Mouse (Mus musculus) embryonic facial prominence, embryonic 13.5 days (tissue): ENCODE measurements around the gene Tm4sf20. TPM values are rescaled to one million over a fixed set of nuclear protein-coding genes. Genes with fewer than 3 reads are reported as not detected.

Source experiments
- ATAC-seq: fragments of 200-750 bp; cut with Nextera tagmentation; 2 replicates; pipeline ENCODE4 v1.8.0; 2017; ENCODE audit warnings: low read depth; ENCODE audit not compliant: insufficient number of reproducible peaks, insufficient read depth, low FRiP score, low TSS enrichment
- H3K27ac ChIP-seq: fragments of 300-500 bp; sonication (generic); 2 replicates; pipeline ENCODE4 v1.5.1; 2015; ENCODE audit warnings: moderate library complexity, mild to moderate bottlenecking, inconsistent platforms
- H3K27me3 ChIP-seq: fragments of 300-500 bp; sonication (generic); 2 replicates; pipeline ENCODE4 v1.6.1; 2015; ENCODE audit warnings: mild to moderate bottlenecking, inconsistent platforms
- H3K36me3 ChIP-seq: fragments of 300-500 bp; sonication (generic); 2 replicates; pipeline ENCODE4 v1.6.1; 2015; ENCODE audit warnings: mild to moderate bottlenecking, inconsistent platforms
- H3K4me1 ChIP-seq: fragments of 300-500 bp; sonication (generic); 2 replicates; pipeline ENCODE4 v1.6.1; 2015; ENCODE audit warnings: inconsistent platforms
- H3K4me2 ChIP-seq: fragments of 300-500 bp; sonication (generic); 2 replicates; pipeline ENCODE4 v1.6.1; 2015; ENCODE audit warnings: moderate library complexity, mild to moderate bottlenecking, inconsistent platforms
- H3K4me3 ChIP-seq: fragments of 300-500 bp; sonication (generic); 2 replicates; pipeline ENCODE4 v1.5.1; 2015; ENCODE audit warnings: mild to moderate bottlenecking, inconsistent platforms
- H3K9ac ChIP-seq: fragments of 300-500 bp; sonication (generic); 2 replicates; pipeline ENCODE4 v1.6.1; 2015; ENCODE audit warnings: mild to moderate bottlenecking, inconsistent platforms
- H3K9me3 ChIP-seq: fragments of 300-500 bp; sonication (generic); 2 replicates; pipeline ENCODE4 v1.6.1; 2016; ENCODE audit warnings: inconsistent platforms
- WGBS: fragments of 180-500 bp; shearing (Covaris S2); methylation state at CpG from one replicate; pipeline ENCODE4 v1.1.7; 2015; ENCODE audit warnings: mixed read lengths; 5-methylcytosine and 5-hydroxymethylcytosine counted together
- polyA plus RNA-seq: library from polyadenylated mRNA; unstranded; fragments of >200 nt; fragmentation: Nextera tagmentation; extraction: Ambion mirVana; gene quantifications from 2 replicates; pipeline ENCODE4 v1.2.1, GENCODE M21; 2015

Gene Tm4sf20
- 0.14 and 0.78 TPM in 2 replicates for polyA plus RNA-seq

DNA sequence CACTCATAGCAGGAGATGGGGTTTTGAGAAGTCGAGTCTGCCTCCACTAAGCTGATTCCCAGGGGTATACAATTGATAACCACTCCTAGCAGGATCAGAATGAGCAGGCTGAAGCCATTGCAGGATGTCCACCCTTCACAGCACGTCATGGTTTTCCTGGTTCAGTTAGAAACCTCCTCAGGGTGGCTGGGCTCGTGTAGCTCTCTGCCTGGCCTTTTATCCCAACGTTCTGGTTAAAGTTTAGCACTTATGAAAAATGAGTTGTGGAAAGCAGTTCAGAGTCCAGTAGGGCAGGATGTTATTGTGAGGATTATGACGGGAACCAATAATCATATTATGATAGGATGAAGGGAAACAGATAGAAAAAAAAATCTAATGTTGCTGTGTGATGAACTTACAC lies at the start of gene Tm4sf20:
Gene Tm4sf20 (minus strand): TSS at position 193 of the 400 bp plus-strand sequence.
- no peak within 1 kb of the TSS for H3K4me3 ChIP-seq
- no peaks in the 10 kb centered on the region for H3K27me3 ChIP-seq
- no peaks in the 10 kb centered on the region for H3K4me1 ChIP-seq
- ATAC-seq = no peak
- no peak within 1 kb of the TSS for H3K9ac ChIP-seq
- H3K36me3 ChIP-seq = no peaks in the 10 kb centered on the region
- H3K9me3 ChIP-seq = no peaks in the 10 kb centered on the region
- H3K4me2 ChIP-seq = no peak within 1 kb of the TSS
- H3K27ac ChIP-seq = no peak within 1 kb of the TSS
- 73% methylated on average over 5 of the region's 5 CpGs for WGBS

DNA sequence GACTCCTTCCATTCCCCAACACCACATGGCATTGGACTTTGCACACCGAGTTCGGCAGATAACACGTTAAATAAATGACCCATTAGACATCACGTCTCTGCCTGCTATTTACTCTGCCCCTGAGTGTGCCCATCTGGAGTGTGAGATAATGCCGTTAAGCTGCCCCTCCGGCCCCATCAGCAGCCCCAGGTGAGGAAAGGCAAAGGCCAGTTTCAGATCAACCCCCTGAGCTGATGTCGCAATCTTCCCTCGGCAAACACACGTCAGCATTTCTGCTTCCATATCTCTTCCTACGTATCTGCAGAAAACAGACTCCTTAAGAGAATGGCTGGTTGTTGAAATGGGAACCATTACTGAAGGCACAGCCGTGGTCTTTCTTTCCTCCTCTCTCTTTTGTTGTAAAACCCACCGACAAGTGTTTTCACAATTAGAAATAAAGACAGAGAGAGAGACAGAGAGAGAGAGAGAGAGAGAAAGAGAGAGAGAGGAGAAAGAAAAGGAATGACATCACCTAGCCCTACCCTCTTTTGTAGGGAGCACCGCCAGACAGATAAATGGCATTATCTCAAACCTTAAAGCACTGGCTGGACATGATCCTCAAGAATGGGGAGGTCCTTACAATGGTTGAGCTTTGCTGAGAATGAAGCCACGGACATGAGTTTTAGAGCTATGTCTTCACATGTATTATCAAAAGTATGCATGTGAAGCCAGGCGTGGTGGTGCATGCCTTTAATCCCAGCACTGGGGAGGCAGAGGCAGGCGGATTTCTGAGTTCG lies 47.9 kb upstream of the Tm4sf20 start:
- Histone ChIP-seq H3K4me1 (peaks cover 6% of the 10 kb centered on the region; the same call in 1 of the 2 replicates), H3K27ac (no peak overlapping the region), H3K27me3 (no peaks in the 10 kb centered on the region), H3K4me3 (no peak overlapping the region), H3K9me3 (no peaks in the 10 kb centered on the region), H3K4me2 (no peak overlapping the region), H3K9ac (no peak overlapping the region), H3K36me3 (no peaks in the 10 kb centered on the region)
- ATAC-seq = no peak
- 74% methylated on average over 17 of the region's 17 CpGs for WGBS

DNA sequence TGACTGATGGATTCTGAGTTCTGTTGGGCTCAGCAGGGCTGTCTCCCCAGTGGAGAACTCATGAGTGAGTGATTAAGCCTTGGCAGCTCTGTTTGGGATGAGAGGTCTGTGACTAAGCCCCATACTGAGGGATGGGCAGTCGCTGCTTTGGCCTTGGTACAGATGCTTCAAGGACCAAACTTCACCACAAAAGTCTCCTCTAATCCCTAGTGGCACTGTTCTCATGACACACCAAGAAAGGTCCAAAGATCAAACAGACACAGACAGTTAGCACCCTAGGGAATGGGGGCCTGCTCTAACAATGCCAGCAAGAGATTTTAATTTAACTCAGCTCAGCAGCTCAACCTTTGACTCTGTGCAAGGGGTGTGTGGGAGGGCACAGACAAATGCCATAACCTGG lies 43.5 kb upstream of the Tm4sf20 start:
- 69% methylated on average over 1 of the region's 1 CpGs for WGBS
- Histone ChIP-seq H3K4me3 (no peak overlapping the region), H3K4me1 (peaks cover 10% of the 10 kb centered on the region), H3K27ac (no peak overlapping the region), H3K9ac (no peak overlapping the region), H3K27me3 (no peaks in the 10 kb centered on the region), H3K9me3 (no peaks in the 10 kb centered on the region), H3K36me3 (no peaks in the 10 kb centered on the region), H3K4me2 (no peak overlapping the region)
- no peak for ATAC-seq

DNA sequence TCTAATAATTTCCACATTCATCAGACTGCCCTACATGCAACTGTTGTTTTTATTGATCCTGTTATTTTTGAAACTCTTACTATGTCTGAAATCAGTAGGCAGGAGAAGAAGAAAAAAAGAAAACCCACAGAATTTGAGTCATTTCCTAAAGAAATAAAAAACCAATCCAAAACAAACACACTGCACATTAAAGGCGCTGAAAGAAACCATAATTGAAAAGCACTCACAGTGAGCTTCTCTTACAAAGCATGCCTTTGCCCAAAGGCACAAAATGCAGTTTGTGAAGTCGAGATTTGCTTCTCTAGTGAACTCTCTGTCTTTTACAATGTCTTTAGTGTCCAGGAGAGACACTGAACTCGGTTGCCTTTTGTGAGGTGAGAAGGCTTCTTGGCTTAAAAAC lies 40.3 kb upstream of the Tm4sf20 start:
- Histone ChIP-seq H3K27me3 (no peaks in the 10 kb centered on the region), H3K4me1 (peaks cover 10% of the 10 kb centered on the region), H3K4me2 (no peak overlapping the region), H3K9me3 (no peaks in the 10 kb centered on the region), H3K27ac (peak overlapping the region; percentile 28), H3K4me3 (no peak overlapping the region), H3K9ac (no peak overlapping the region), H3K36me3 (no peaks in the 10 kb centered on the region)
- no peak for ATAC-seq
- WGBS = 33% methylated on average over 3 of the region's 3 CpGs

DNA sequence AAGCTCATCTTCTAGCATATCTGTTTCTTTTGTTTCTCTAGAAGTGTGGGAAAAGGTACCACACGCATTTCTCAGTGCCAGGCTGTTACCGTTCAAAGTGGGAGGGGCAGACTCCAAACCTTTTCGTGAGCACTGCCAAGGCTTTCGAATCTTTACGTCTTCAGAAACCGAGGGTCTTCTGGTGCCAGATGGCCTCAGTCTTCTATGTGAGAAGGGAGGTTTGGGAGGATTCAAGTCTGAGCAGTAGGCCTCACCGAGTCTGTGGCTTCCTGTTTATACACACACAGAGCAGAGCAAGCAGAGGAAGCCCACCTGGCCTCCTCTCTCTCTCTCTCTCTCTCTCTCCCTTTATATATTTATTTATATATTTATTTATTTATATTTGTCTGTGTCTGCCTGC lies 38.9 kb upstream of the Tm4sf20 start:
- no peaks in the 10 kb centered on the region for H3K27me3 ChIP-seq

DNA sequence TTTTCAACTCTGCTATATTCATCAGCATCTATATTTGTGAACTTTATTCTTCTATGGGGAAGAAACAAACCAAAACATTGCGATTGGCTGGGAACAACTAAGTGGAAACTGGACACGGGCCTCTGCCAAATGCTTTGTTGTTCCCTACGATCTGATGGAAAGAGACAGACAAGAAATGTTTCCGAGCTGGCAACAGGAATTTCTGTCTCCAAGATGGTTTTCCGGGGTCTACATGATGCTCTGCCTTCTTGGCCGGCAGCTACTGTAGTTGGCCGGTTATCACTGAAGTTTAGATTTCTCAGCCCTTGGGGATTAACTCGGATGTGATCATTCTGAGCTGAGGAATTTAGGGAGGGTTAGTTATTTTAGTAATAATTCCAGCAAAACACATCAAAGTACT lies 38.1 kb upstream of the Tm4sf20 start:
- WGBS = 62% methylated on average over 8 of the region's 8 CpGs
- no peak overlapping the region for H3K27ac ChIP-seq
- no peak overlapping the region for H3K4me2 ChIP-seq
- no peaks in the 10 kb centered on the region for H3K9me3 ChIP-seq
- no peaks in the 10 kb centered on the region for H3K27me3 ChIP-seq
- H3K36me3 ChIP-seq = no peaks in the 10 kb centered on the region
- H3K9ac ChIP-seq = no peak overlapping the region
- peaks cover 10% of the 10 kb centered on the region for H3K4me1 ChIP-seq
- no peak for ATAC-seq
- H3K4me3 ChIP-seq = no peak overlapping the region

More for the DNA sequence above, 38.9 kb upstream of the Tm4sf20 start:
- Histone ChIP-seq H3K4me3 (no peak overlapping the region), H3K9ac (no peak overlapping the region), H3K36me3 (no peaks in the 10 kb centered on the region), H3K4me1 (peaks cover 10% of the 10 kb centered on the region), H3K4me2 (no peak overlapping the region), H3K9me3 (no peaks in the 10 kb centered on the region), H3K27ac (no peak overlapping the region)
- 87% methylated on average over 7 of the region's 7 CpGs for WGBS
- no peak for ATAC-seq

DNA sequence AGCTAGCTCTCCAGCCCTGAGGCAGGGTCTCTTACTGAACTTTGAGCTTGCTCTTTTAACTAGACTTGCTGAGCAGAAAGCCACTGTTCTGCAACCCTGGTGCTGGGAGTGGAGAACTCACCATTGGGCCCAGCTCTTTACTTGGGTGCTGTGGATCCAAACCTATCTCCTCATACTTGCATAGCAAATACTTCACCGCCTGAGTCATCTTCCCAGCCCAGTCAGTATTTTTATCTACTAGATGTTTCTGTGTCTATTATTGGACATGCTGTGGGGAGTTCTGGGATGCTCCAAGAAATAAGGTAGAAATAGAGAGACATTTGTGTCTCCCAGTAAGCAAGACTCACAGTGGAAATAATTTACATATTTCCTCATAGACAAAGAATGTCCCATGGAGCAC lies 35.8 kb upstream of the Tm4sf20 start:
- Histone ChIP-seq H3K4me3 (no peak overlapping the region), H3K9ac (no peak overlapping the region), H3K36me3 (no peaks in the 10 kb centered on the region), H3K4me1 (peaks cover 7% of the 10 kb centered on the region), H3K4me2 (no peak overlapping the region), H3K27me3 (no peaks in the 10 kb centered on the region), H3K27ac (no peak overlapping the region), H3K9me3 (no peaks in the 10 kb centered on the region)
- WGBS = 93% methylated on average over 1 of the region's 1 CpGs
- ATAC-seq = no peak

DNA sequence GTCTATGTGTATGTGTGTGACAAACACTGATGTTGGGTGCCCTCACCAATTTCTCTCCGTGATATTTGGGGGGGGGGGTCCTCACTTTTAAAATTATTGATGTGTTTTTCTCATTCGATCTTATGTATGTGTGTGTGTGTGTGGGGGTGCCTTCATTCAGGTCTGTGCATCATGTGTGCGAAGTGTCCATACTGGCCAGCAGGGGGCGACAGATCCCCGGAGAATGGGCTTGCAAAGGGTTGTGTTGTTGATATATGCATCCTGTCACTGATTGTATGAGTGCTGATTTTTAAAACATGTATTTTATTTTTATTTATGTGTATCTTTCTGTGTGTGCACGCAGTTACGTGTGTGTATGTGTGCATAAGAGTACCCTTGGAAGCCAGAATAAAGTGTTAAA lies 35.3 kb upstream of the Tm4sf20 start:
- Histone ChIP-seq H3K36me3 (no peaks in the 10 kb centered on the region), H3K4me3 (no peak overlapping the region), H3K9me3 (no peaks in the 10 kb centered on the region), H3K9ac (no peak overlapping the region), H3K4me2 (no peak overlapping the region), H3K27ac (no peak overlapping the region), H3K27me3 (no peaks in the 10 kb centered on the region), H3K4me1 (peaks cover 3% of the 10 kb centered on the region; the same call in 1 of the 2 replicates)
- 74% methylated on average over 7 of the region's 7 CpGs for WGBS
- no peak for ATAC-seq

DNA sequence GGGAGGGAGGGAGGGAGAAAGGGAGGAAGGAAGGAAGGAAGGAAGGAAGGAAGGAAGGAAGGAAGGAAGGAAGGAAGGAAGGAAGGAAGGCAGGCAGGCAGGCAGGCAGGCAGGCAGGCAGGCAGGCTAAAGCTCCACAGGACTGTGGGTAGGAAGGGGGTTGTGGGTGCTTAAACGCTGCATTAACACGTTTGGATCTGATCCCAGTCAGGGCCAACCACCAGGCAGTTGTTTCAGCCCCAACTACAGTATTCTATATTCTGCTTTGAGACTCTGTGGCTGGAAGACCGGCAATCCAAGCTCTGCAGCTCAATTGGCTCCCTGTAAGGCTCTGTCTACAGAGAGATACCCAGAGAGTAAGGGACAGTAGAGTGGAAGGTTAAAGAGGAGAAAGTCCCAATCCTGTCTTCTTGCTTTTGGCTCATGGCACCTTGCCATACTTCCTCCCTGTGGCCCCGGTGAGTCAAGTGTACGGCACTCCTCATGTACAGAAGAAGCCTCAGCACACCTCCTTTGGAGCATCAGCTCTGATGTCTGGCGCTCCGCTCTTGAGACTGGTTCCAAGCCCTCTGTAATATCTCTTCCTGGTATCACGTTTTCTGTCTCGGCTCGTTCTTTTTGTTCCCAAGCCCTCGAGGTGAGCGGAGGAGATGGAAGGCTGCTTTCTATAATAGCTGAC lies 33.0 kb upstream of the Tm4sf20 start:
- no peaks in the 10 kb centered on the region for H3K36me3 ChIP-seq
- no peak for ATAC-seq
- no peaks in the 10 kb centered on the region for H3K4me1 ChIP-seq
- no peak overlapping the region for H3K27ac ChIP-seq
- no peak overlapping the region for H3K9ac ChIP-seq
- H3K4me3 ChIP-seq = no peak overlapping the region
- H3K27me3 ChIP-seq = no peaks in the 10 kb centered on the region
- H3K4me2 ChIP-seq = no peak overlapping the region
- WGBS = 76% methylated on average over 12 of the region's 12 CpGs
- no peaks in the 10 kb centered on the region for H3K9me3 ChIP-seq

DNA sequence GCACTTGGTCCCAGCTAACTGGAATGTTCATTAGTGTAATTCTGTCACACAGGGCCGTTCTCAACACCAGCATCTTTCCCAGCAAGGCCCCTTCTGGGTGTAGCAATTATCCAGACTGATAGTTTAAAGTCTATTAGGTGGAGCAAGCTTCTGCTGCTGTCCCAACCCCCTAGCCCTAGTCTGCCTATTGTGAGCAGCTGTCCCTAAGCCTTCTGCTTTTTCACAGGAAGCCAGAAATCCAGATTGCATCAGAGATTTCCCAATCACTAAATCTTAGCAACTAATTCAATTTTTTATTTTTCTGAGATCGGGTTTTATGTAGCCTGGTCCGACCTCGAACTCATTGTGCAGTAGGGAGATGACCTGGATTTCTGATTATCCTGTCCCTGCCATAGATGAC lies 30.7 kb upstream of the Tm4sf20 start:
- Histone ChIP-seq H3K27ac (no peak overlapping the region), H3K4me2 (no peak overlapping the region), H3K9me3 (no peaks in the 10 kb centered on the region), H3K27me3 (no peaks in the 10 kb centered on the region), H3K9ac (no peak overlapping the region), H3K36me3 (no peaks in the 10 kb centered on the region), H3K4me1 (no peaks in the 10 kb centered on the region), H3K4me3 (no peak overlapping the region)
- 70% methylated on average over 4 of the region's 4 CpGs for WGBS
- no peak for ATAC-seq

DNA sequence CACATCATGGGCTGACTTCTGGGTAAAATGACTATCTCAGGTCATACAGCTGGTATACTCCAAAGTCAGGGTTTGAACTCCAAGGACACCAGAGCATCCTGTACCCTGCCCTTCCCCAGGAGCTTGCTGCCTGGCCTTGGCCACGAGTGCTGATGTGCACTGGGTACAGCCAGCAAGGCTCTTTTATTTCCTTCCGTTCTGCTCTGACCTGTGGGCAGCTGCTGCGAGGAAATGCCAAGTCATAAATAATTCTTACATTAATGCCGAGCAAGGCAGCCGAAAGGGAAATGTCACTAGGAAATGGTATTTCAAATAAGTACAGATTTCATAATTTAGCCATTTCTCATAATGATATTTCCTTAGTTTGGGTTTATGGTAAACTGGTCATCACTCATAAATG lies 30.0 kb upstream of the Tm4sf20 start:
- no peaks in the 10 kb centered on the region for H3K4me1 ChIP-seq
- no peaks in the 10 kb centered on the region for H3K36me3 ChIP-seq
- WGBS = 76% methylated on average over 5 of the region's 5 CpGs
- H3K9ac ChIP-seq = no peak overlapping the region
- no peak overlapping the region for H3K4me2 ChIP-seq
- no peaks in the 10 kb centered on the region for H3K9me3 ChIP-seq
- H3K4me3 ChIP-seq = no peak overlapping the region
- H3K27me3 ChIP-seq = no peaks in the 10 kb centered on the region
- ATAC-seq = no peak
- no peak overlapping the region for H3K27ac ChIP-seq

DNA sequence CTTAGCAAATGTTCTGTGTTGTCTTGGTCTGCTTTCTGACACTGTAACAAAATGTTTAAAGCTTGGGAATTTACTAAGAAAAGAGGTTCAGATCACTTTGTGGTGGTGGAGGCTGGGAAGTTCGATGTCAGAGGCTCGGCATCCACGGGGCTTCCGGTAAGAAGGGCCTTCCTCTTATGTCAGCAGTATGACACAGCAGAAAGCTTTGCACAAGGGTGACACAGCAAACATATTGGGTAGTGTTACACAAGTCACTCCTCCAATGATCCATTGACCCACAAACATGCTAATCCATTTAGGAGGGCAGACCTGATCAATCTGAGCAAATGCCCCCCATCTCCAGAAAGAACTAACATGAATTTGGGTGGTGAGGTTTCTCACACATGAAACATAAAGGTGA lies 28.8 kb upstream of the Tm4sf20 start:
- WGBS = 85% methylated on average over 4 of the region's 4 CpGs
- ATAC-seq = no peak
- no peaks in the 10 kb centered on the region for H3K9me3 ChIP-seq
- H3K36me3 ChIP-seq = no peaks in the 10 kb centered on the region
- no peak overlapping the region for H3K4me2 ChIP-seq
- H3K4me3 ChIP-seq = no peak overlapping the region
- no peak overlapping the region for H3K27ac ChIP-seq
- no peak overlapping the region for H3K9ac ChIP-seq
- no peaks in the 10 kb centered on the region for H3K27me3 ChIP-seq
- H3K4me1 ChIP-seq = no peaks in the 10 kb centered on the region
